Mouse (Mus musculus) stomach, postnatal 0 days (tissue): ENCODE data around the gene Hmbs.

Source experiments
- CTCF ChIP-seq: IDR thresholded peaks from 2 replicates; pipeline ENCODE4 v1.5.1; 2016; ENCODE audit warnings: antibody characterized with exemption, low read depth, mild to moderate bottlenecking, moderate library complexity
- EP300 ChIP-seq: optimal IDR thresholded peaks from 2 replicates; pipeline ENCODE3; 2016; ENCODE audit warnings: antibody characterized with exemption

DNA sequence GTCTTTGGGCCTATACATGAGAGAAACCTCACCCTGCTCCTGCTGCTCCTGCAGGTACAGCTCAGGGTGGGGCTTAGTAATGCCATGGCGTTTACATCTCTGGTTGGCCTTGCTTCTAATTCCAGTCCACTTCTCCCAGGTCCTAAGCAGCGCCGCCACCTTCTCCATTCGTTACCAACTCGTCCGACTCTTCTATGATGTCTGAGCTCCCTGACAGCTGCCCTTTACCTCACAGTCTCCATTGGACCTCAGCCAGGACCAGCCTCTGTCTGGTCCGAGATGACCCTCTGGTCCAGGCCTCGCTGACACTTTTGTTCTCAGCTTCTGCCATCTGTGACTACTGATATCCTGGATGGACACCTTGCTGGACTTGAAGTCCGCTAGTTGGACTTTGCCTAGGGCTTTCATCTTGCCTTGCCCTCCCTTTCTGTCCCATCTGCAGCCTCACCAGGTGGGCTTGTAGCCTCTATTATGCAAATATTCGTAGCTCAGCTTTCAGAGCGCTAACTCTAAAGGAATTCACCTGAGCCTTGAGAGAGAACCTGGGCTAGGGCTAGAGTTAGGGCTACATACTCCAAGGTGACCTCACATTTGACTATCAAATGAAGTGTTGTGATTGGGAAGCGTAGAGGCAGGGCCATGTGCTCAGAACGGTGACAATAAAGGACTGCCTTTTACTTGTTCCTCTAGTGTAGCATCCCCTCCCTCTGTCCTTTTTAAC lies 10.9 kb downstream of the Hmbs start:
- TF ChIP-seq CTCF, result no peak
- TF ChIP-seq EP300, result no peak
